Mouse (Mus musculus) olfactory bulb, adult 2 months (tissue): ENCODE results near the gene Mrpl19.

Source experiments
- CTCF ChIP-seq: fragments of 200-500 bp; IDR thresholded peaks from 2 replicates; pipeline ENCODE4 v1.5.1; 2012; ENCODE audit warnings: low read depth, mild to moderate bottlenecking, low read length, moderate library complexity; ENCODE audit not compliant: insufficient read depth
- POLR2A ChIP-seq: fragments of 200-500 bp; IDR thresholded peaks from 2 replicates; pipeline ENCODE4 v1.6.1; 2012; ENCODE audit warnings: mild to moderate bottlenecking, low read depth, low read length, moderate library complexity; ENCODE audit not compliant: insufficient read depth

- TF ChIP-seq POLR2A, result no peak
- no peak for TF ChIP-seq CTCF
Observed at GRCm38 (mm10) chr6:81957992-81958391, 7.8 kb downstream of the Mrpl19 start.
